14 mouse cellular contexts compared by ENCODE assay signal in the genomic region with DNA sequence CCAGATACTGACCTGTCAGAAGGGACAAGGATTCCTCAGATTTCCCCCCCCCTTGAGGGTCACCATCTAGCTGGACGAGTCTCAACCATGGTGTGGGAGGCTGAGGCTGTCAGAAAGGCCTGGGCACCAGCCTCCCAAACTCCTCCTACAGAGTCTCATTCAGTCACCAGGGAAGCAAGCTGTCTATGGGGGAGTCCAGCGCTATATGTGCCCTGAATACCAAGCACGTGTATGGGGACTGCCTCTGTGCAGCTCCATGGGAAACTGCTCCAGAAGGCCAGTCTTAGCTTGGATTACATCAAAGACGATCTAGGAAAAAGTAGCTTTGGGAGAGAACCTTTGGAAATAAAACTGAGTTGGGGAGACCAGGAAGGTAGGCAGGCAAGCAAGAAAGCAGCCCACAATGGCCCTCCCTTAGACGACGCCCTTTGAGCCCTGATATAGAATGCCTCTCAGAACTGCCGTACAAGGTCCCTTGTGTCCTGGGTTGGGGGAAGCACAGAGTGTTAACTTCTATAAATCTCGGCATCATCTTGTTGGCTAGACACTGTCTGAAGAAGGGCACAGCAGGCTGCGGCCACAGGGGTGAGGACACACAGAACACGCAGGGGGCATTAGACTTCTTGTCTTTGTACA. TPM values are rescaled to one million over a fixed set of nuclear protein-coding genes. Genes with fewer than 3 reads are reported as not detected.
DNase-seq lines count a peak whose midpoint lies in the region; ATAC-seq lines count a peak whose summit lies in the region.
"Had no signal": no experiment of that assay in that cellular context is flagged by ENCODE, and none has a peak within 500 bp of the region (broad histone marks: within the 10 kb centered on the region; RNA-seq: fewer than 3 reads in every experiment).

No protein-coding gene starts in this region.

- H3K4me1 ChIP-seq in heart, embryonic 12.5 days (replicated peaks), result peaks cover 70% of the 10 kb centered on the region
- H3K4me1 ChIP-seq in forebrain, embryonic 11.5 days (replicated peaks; ENCODE audit: control insufficient read depth, insufficient read depth, low read length), result peaks cover 44% of the 10 kb centered on the region
- H3K4me1 ChIP-seq in hindbrain, embryonic 15.5 days (replicated peaks), result peaks cover 65% of the 10 kb centered on the region
- peaks cover 55% of the 10 kb centered on the region for H3K4me1 ChIP-seq in midbrain, embryonic 15.5 days

- no peak overlapping the region for H3K4me2 ChIP-seq in heart, embryonic 12.5 days
- H3K4me2 ChIP-seq in forebrain, embryonic 11.5 days (ENCODE audit: low read depth, low read length, severe bottlenecking), result no peak overlapping the region
- H3K4me2 ChIP-seq in hindbrain, embryonic 15.5 days, result no peak overlapping the region
- H3K4me2 ChIP-seq in midbrain, embryonic 15.5 days, result no peak overlapping the region

- H3K36me3 ChIP-seq in heart, embryonic 12.5 days, result 0 out of 2 replicates have a peak, but pooled peaks cover 3% of the 10 kb centered on the region
- no peaks in the 10 kb centered on the region for H3K36me3 ChIP-seq in forebrain, embryonic 11.5 days (ENCODE audit: control insufficient read depth, insufficient read depth, low read length)
- H3K36me3 ChIP-seq in hindbrain, embryonic 15.5 days, result no peaks in the 10 kb centered on the region
- no peaks in the 10 kb centered on the region for H3K36me3 ChIP-seq in midbrain, embryonic 15.5 days (replicated peaks)

- no peak overlapping the region for H3K9ac ChIP-seq in heart, embryonic 12.5 days
- no peak overlapping the region for H3K9ac ChIP-seq in forebrain, embryonic 11.5 days (ENCODE audit: low read length)
- no peak overlapping the region for H3K9ac ChIP-seq in hindbrain, embryonic 15.5 days
- H3K9ac ChIP-seq in midbrain, embryonic 15.5 days, result no peak overlapping the region

- H3K9me3 ChIP-seq in heart, embryonic 12.5 days (replicated peaks), result no peaks in the 10 kb centered on the region
- H3K9me3 ChIP-seq in forebrain, embryonic 11.5 days (ENCODE audit: control insufficient read depth, low read length), result no peaks in the 10 kb centered on the region
- H3K9me3 ChIP-seq in hindbrain, embryonic 15.5 days, result no peaks in the 10 kb centered on the region
- H3K9me3 ChIP-seq in midbrain, embryonic 15.5 days, result no peaks in the 10 kb centered on the region

- no peaks in the 10 kb centered on the region for H3K27me3 ChIP-seq in heart, embryonic 12.5 days (replicated peaks)
- H3K27me3 ChIP-seq in forebrain, embryonic 11.5 days (ENCODE audit: control insufficient read depth, insufficient read depth, low read length), result no peaks in the 10 kb centered on the region
- no peaks in the 10 kb centered on the region for H3K27me3 ChIP-seq in hindbrain, embryonic 15.5 days
- no peaks in the 10 kb centered on the region for H3K27me3 ChIP-seq in midbrain, embryonic 15.5 days (replicated peaks)

- intact Hi-C loops in left cerebral cortex, postnatal 36 days (cut with DNase I), result no loop called here

- no peak for DNase-seq in heart, adult 8-10 months (ENCODE audit: low spot score)
- no peak for DNase-seq in forebrain, embryonic 11.5 days (ENCODE audit: low spot score)
- no peak for DNase-seq in urinary bladder, postnatal 25 days (ENCODE audit: low spot score)
- no peak for DNase-seq in left cerebral cortex, postnatal 36 days (ENCODE audit: low spot score in 2 of 2)
- DNase-seq in urinary bladder, postnatal 10 days (ENCODE audit: low spot score), result no peak
- DNase-seq: cerebellum, adult 9-10 months; gastrocnemius, postnatal 36 days; layer of hippocampus, adult 9-11 months; left cerebral cortex, postnatal 4 days; lung, postnatal 4 days had no signal

- no peak for ATAC-seq in heart, embryonic 12.5 days (ENCODE audit: insufficient number of reproducible peaks, low FRiP score)
- ATAC-seq in forebrain, embryonic 11.5 days (replicated peaks; ENCODE audit: low FRiP score), result no peak; the same call in 1 of the 2 replicates
- peak; percentile 40 for ATAC-seq in hindbrain, embryonic 15.5 days (ENCODE audit: low FRiP score, low read depth)
- ATAC-seq in midbrain, embryonic 15.5 days (replicated peaks), result peak; percentile 26; the same call in 1 of the 2 replicates

- WGBS in heart, embryonic 12.5 days, result 67% methylated on average over 10 of the region's 10 CpGs
- 66% methylated on average over 10 of the region's 10 CpGs for WGBS in forebrain, embryonic 11.5 days
- WGBS in hindbrain, embryonic 15.5 days, result 38% methylated on average over 10 of the region's 10 CpGs
- 49% methylated on average over 10 of the region's 10 CpGs for WGBS in midbrain, embryonic 15.5 days

- H3K27ac ChIP-seq in heart, embryonic 12.5 days (ENCODE audit: poor library complexity, severe bottlenecking), result peak overlapping the region; percentile 88
- H3K27ac ChIP-seq in forebrain, embryonic 11.5 days (ENCODE audit: low read depth, low read length), result peak overlapping the region; percentile 41; the same call in 1 of the 2 replicates
- peak overlapping the region; percentile 31; the same call in 1 of the 2 replicates for H3K27ac ChIP-seq in hindbrain, embryonic 15.5 days (replicated peaks)
- H3K27ac ChIP-seq in midbrain, embryonic 15.5 days, result peak overlapping the region; percentile 43; the same call in 1 of the 2 replicates

- no peak overlapping the region for H3K4me3 ChIP-seq in heart, embryonic 12.5 days
- no peak overlapping the region for H3K4me3 ChIP-seq in forebrain, embryonic 11.5 days (ENCODE audit: low read depth, low read length)
- no peak overlapping the region for H3K4me3 ChIP-seq in hindbrain, embryonic 15.5 days
- H3K4me3 ChIP-seq in midbrain, embryonic 15.5 days, result no peak overlapping the region

RNA-seq across cellular contexts. Expression of gene Spsb4, which starts 40.4 kb away (rescaled TPM):
- polyA plus RNA-seq in heart, embryonic 12.5 days (2016; fragmentation: Nextera tagmentation; extraction: Ambion mirVana), result 66.1 and 67.6 TPM in 2 replicates
- total RNA-seq in heart, adult 8-10 months (2022), result 1 to 10 TPM; 3.3 to 4.9 (median 4.3) TPM
- 81.8 and 84.6 TPM in 2 replicates for polyA plus RNA-seq in forebrain, embryonic 11.5 days (2014; fragmentation: Nextera tagmentation; extraction: Ambion mirVana)
- polyA plus RNA-seq in hindbrain, embryonic 15.5 days (2015; fragmentation: Nextera tagmentation; extraction: Ambion mirVana), result 43.3 and 46.3 TPM in 2 replicates
- 31.7 and 39.0 TPM in 2 replicates for polyA plus RNA-seq in midbrain, embryonic 15.5 days (2015; fragmentation: Nextera tagmentation; extraction: Ambion mirVana)
- total RNA-seq in left cerebral cortex, postnatal 36 days (2021), result 1 to 10 TPM; 4.8 to 5.5 TPM
- total RNA-seq: neutrophil, adult 5-6 weeks had no signal

Comparison
In these comparisons a context has a peak if more than half of its experiments do, and no peak if none do; other contexts are left out.
1. ATAC-seq: peak in hindbrain, embryonic 15.5 days (single experiment) and midbrain, embryonic 15.5 days (single experiment); none in heart, embryonic 12.5 days (single experiment) and forebrain, embryonic 11.5 days (single experiment).
2. H3K27ac ChIP-seq: peak in every context shown above with its lines; median percentile 88 in heart, embryonic 12.5 days; 43 in midbrain, embryonic 15.5 days; 41 in forebrain, embryonic 11.5 days; 31 in hindbrain, embryonic 15.5 days.